Mouse (Mus musculus): ENCODE results near the gene Sowaha. TPM values are rescaled to one million over a fixed set of nuclear protein-coding genes. Genes with fewer than 3 reads are reported as not detected.
"Not testable (repeated sequence)": the region's sequence is repeated elsewhere in the genome, so short reads cannot be mapped to it uniquely, and the experiment has no call there.

Sowaha gene
- total RNA-seq, 2 experiments from 2014 or later: 0.10 TPM

- DNase-seq: peak; percentile 81 to 88
- intact Hi-C loops (cut with DNase I): no loop called here
Measured at GRCm38 (mm10) chr11:53448529-53448928, 31.5 kb downstream of the Sowaha start.

DNA sequence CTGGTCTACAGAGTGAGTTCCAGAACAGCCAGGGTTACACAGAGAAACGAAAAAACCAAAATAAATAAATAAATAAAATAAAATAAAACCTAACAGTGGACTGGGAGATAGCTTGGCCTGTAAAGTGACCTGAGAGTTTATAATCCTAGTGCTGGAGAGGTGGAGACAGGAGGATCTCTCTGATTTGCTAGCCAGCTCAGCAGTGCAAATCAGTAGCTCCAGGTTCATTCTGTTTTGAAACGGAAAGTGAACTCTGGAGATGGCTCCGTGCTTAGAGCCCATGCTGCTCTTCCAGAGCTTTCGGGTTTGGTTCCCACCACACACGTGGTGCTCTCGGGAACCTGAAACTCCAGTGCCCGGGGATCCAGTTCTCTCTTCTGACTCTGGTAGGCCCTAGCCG is 32.1 kb downstream of the Sowaha start:
- no peak for DNase-seq
- intact Hi-C loops (cut with DNase I): no loop called here

- DNase-seq: no peak
- intact Hi-C loops (cut with DNase I): no loop called here
Measured at GRCm38 (mm10) chr11:53446183-53446582, 33.9 kb downstream of the Sowaha start.

GRCm38 (mm10) chr11:53445562-53445961 is 34.5 kb downstream of the Sowaha start:
- intact Hi-C loops (cut with DNase I): no loop called here
- no peak for DNase-seq

DNA sequence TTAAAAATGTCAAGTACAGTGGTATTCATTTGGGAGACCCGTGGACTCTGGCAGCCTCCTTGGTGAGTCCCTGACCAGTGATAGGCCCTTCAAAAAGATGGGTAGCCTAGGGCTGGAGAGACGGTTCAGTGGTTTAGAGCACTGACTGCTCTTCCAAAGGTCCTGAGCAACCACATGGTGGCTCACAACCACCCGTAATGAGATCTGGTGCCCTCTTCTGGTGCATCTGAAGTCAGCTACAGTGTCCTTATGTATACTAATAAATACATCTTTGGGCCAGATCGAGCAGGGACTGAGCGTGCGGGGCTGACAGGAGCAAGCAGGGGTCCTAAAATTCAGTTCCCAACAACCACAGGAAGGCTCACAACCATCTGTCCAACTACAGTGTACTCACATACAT is 36.2 kb downstream of the Sowaha start:
- intact Hi-C loops (cut with DNase I): no loop called here
- peak in 1 of 2 experiments; percentile 40 for DNase-seq

DNA sequence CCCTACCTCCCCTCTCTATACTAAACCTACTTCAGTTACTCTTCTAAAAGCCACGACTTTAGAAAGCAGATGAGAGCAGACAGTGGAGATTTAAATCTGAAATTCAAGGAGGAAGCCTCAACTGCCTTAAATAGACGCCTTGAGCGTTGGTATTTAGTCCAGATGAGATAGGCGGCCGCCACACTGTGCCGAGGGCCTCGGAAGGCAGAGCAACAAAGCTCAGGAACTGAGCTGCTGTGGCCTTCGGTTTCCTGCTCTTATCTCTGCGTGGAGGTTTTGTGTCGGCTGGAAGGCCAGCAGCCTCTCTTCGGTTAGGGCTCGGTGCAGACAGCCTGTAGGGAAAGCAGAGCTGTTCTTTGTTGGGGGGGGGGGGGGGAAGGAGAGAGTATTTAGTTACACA is 38.2 kb downstream of the Sowaha start:
- intact Hi-C loops (cut with DNase I): no loop called here
- peak in 1 of 2 experiments; percentile 36 for DNase-seq

DNA sequence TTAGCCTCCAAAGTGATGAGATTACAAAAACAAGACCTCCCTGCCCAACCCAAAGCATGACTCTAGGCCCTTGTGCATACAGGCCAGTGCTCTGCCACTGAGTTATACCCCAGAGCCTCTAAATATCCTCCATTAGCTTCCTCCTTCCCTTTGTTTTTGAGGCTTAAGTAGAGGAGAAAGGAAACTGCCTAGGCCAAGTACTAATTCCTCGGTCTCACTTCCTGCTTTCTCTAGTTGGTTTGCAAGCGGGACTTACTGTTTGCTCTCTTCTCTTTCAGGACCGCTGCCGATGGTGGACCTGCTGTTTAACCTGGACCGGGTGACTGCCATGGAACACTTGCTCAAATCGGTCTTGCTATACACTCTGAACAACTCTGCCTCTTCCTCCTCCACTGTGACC is 43.7 kb downstream of the Sowaha start:
- intact Hi-C loops (cut with DNase I): no loop called here

DNA sequence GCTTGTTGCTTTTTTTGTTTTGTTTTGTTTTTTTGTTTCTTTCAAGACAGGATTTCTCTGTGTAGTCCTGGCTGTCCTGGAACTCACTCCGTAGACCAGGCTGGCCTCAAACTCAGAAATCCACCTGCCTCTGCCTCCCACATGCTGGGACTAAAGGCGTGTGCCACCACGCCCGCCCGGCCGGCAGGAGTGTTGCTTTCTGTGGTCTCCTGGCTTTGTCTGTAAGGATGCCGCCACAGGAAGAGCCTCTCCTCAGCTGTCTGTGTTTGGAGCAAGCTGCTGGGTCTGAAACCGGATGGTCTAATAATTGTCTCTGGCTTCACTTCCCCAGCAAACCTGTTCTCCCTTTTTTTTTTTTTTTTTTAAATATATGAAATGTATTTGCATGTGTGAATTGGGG is 44.6 kb downstream of the Sowaha start:
- no peak for DNase-seq
- intact Hi-C loops (cut with DNase I): no loop called here

More for the DNA sequence above, 43.7 kb downstream of the Sowaha start:
- no peak for DNase-seq

GRCm38 (mm10) chr11:53433057-53433456 is 47.0 kb downstream of the Sowaha start:
- intact Hi-C loops (cut with DNase I): no loop called here
- no peak for DNase-seq

DNA sequence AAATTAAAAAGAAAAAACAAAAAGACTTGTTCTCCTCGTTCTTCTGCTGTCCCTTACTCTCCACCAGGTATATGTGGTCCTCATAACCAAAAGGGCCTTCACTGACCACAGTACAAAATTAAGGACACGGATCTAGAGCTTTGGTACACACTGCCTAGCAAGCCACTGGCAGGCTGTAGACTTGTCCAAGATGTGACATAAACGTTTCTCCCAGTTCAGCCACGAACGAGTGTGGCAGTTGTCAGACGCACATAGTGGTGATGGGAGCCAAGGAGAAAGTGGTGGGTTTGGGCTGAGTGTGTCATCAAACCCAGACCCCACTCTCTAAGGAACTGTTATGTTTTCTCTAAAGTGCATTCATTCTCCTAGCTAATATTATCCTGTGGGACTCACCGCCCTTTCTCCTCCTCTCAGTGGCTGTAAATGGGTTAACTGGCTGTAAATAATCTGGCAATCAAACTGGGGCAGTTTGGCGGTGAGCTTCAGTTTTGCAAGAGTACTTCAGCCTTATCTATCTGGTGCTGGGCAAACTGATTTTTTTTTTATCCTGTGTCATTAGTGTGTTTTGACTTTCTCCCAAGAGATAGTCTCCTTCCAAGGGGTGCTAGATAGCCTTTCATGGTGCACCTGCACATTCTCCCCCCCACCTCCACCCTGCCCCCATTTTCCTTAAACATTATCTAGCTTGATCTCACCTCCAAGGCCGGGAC is 48.6 kb downstream of the Sowaha start:
- DNase-seq: no peak
- intact Hi-C loops (cut with DNase I): no loop called here

DNA sequence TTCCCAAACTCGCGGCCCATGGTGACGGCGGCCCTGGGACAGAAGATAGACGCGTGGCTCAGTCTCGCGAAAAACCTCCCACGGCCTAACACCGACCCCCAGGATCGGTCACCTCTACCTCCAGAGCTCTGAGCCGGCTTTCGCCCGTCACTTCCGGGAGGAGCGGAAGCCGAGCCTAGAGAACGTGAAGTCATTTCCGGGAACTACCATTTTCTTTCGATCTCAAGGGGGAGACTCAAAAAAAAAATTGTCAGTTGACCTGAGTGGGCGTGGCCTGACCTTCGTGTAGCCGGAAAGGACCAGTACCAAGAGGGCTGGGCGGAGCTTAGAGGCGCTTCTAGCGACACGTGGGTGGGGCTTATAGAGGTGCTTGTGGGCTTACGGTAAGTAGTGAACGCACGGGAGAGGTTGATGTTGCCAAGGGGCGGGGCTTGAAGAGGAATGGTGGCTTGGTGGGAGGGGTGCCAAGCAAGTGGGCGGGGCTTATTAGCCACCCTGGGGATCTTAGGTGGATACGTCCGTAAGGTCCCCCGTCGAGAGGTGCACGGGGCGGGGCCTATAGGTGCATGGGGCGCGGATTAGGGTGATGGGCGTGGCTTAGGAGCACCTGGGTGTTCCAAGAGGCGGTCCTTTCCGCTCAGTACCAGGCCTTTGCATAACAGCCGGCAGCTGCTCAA is 49.3 kb downstream of the Sowaha start, which contains the start of the genes Uqcrq and Gdf9:
Uqcrq (minus strand) TSS at position 162 of the 677 bp plus-strand sequence.
Gdf9 (plus strand) TSS at position 354 of the 677 bp plus-strand sequence.
- peak; percentile 98 for DNase-seq
- intact Hi-C loops (cut with DNase I): no loop called here

DNA sequence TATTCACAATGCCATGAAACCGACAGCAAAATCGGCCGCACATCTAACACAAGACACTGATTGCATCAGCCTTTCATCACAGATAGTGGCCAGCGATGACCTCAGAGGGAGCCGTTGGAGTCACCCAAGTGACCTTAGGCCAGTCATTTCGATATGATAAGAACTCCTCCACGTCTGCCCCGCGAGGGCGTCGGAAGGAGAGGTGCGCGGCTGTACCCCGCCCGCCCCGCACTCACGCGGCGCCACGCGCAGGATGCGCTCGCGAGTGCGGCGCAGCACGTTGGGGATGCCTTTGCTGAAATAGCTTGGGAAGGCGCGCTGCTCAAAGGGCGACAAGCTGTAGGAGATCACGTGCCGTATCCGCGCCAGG is 49.8 kb downstream of the Sowaha start:
- no peak for DNase-seq
- intact Hi-C loops (cut with DNase I): no loop called here

DNA sequence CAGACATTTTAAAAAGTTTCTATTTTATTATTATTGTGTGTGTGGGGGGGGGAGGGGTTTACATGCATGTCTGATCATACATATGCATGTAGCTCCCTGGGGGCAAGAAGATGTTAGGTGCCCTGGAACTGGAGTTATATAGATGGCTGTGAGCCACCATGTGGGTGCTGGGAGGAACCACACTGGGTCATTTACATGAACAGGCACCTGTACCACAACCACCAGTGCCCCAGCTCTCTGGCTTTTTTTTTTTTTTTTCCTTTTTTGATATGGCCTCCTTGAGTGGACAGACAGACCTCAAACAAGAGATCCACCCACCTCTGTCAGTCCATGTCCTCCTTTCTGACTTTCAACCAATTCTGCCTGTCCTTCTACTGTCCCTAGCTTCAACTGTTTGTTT is 50.9 kb downstream of the Sowaha start:
- DNase-seq: no peak
- intact Hi-C loops (cut with DNase I): no loop called here

DNA sequence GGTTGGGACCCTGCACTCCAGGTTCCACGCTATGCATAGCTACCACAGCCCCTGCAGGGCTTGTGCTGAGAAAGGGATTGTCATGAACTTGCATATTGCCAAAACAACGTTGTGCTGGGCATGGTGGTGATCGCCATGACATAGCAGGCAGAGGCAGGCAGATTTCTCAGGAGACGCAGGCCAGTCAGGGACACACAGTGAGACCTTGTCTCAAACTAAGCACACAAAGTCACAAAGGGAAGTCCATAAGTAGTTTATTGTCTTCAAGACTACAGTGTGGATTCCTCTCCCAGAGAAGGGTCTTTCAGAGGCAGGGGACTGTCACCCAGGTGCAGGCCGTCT is 51.4 kb downstream of the Sowaha start:
- no peak for DNase-seq
- intact Hi-C loops (cut with DNase I): no loop called here

DNA sequence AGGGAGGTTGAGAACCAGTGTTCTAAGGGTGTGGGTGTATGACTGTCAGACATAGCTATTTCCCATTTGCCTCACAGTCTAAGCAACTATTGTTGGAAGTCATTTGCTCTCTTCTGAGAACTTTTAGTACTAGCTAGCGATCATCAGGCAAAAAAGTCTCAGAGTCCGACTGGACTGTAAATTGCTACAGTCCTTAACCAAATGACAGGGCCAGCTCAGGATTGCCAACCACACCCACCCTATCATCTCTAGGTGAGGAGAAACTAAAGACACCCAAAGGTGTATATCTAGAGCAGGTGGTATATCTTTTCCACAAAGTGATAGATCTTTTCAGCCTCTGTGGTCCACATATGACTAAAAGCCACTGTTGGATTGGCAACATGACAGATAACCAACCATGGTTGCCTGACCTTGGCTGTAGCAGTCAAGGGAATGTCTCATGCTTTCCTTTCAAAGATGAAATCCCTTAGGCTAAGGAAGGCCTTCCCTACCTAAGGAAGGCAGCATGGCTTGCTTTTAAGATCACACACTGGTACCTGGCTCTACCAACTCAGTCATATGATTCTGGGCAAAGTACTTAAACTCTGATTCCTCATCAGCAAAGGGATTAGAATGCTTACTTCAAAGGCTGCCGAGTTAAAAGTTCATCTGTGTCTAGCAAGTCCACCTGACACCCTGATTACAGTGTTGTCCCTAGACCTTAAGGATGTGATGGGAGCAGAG is 51.9 kb downstream of the Sowaha start:
- no peak for DNase-seq
- intact Hi-C loops (cut with DNase I): no loop called here

- intact Hi-C loops (cut with DNase I); DNase-seq: not testable (repeated sequence)
Measured at GRCm38 (mm10) chr11:53426914-53427313, 53.2 kb downstream of the Sowaha start.

Other genes with a start within 250 kb of the Sowaha start
- 100 to 1,000 TPM; 128 to 136 TPM for gene Hspa4, start 179.8 kb downstream of the Sowaha start, total RNA-seq (2021)
- 1 to 10 TPM; 7.5 to 8.1 TPM for gene Zcchc10, start 155.6 kb downstream of the Sowaha start, total RNA-seq (2021)
- 100 to 1,000 TPM; 127 to 129 TPM for gene Aff4, start 129.4 kb downstream of the Sowaha start, total RNA-seq (2021)
- gene Leap2, start 57.1 kb downstream of the Sowaha start, total RNA-seq (2021): not detected
- 1,000 to 10,000 TPM; 2,089 to 2,111 TPM for gene Uqcrq, start 49.4 kb downstream of the Sowaha start, total RNA-seq (2021)
- under 1 TPM; 0.14 to 0.32 TPM for gene Gdf9, start 49.3 kb downstream of the Sowaha start, total RNA-seq (2021)
- gene Gm10447, start 23.2 kb downstream of the Sowaha start, total RNA-seq (2021): under 1 TPM in 1 of 2 experiments, not detected in 1; 0.10 TPM
- gene Shroom1, start 23.1 kb downstream of the Sowaha start, total RNA-seq (2021): under 1 TPM; 0.55 to 0.69 TPM
- gene Gm9837, start 9.8 kb downstream of the Sowaha start, total RNA-seq (2021): not detected
- gene Gm9945, start 108 bp downstream of the Sowaha start, total RNA-seq (2021): not detected
- 10 to 100 TPM; 62.5 to 62.7 TPM for gene Sept8, start 39.0 kb upstream of the Sowaha start, total RNA-seq (2021)
- 10 to 100 TPM; 12.3 to 14.4 TPM for gene Kif3a, start 87.1 kb upstream of the Sowaha start, total RNA-seq (2021)
- not detected for gene Il4, start 138.4 kb upstream of the Sowaha start, total RNA-seq (2021)
- not detected for gene Il13, start 154.4 kb upstream of the Sowaha start, total RNA-seq (2021)
- 10 to 100 TPM in 1 of 2 experiments, 1 to 10 TPM in 1; 10.0 to 11.2 TPM for gene Rad50, start 227.0 kb upstream of the Sowaha start, total RNA-seq (2021)
- gene Il5, start 240.5 kb upstream of the Sowaha start, total RNA-seq (2021): not detected